Mouse (Mus musculus): ENCODE data around the gene Kcnc3. TPM values are rescaled to one million over a fixed set of nuclear protein-coding genes. Genes with fewer than 3 reads are reported as not detected.

The Kcnc3 gene
- polyA plus RNA-seq (2014; fragmentation: Nextera tagmentation; extraction: Ambion mirVana) = 0.18 and 0.26 TPM in 2 replicates

DNA sequence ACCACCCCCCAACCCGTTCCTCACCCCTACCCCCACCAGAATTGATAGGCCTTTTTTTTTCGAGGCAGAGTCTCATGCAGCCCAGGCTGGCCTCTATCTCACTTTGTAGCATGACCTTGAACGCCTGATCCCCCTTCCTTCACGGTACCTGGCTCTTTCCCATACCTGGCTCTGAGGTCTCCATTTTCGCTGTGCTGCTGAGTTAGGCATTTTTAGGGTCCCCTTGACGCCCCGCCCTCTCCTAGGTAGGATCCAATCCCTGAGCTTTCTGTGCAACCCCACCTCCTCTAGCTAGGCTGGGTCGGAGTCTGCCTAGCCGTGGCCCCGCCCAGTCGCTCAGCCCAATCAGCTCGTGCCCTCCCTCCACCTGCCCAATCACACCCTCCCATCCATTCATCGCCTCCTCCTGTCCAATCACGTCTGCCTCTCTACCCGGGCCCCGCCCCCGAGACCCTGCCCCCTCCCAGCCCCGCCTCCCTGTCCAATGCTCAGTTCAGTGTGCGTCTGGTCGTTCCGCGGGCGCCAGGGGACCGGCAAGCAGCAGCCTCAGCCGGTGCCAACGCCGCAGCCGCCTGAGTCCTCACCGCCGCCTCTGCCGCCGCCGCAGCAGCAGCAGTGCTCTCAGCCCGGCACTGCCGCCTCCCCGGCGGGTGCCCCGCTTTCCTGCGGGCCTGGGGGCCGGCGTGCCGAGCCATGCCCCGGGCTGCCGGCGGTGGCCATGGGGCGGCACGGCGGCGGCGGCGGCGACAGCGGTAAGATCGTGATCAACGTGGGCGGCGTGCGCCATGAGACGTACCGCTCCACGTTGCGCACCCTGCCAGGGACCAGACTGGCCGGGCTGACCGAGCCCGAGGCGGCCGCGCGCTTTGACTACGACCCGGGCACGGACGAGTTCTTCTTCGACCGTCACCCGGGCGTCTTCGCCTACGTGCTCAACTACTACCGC, at the start of gene Kcnc3:
Gene Kcnc3, plus strand, starts transcription at position 263 of the 946 bp plus-strand sequence.
- Histone ChIP-seq H3K36me3 (ENCODE audit: control insufficient read depth, insufficient read depth, low read length) (no peaks in the 10 kb centered on the region), H3K27me3 (ENCODE audit: control insufficient read depth, insufficient read depth, low read length) (peaks cover 76% of the 10 kb centered on the region), H3K4me1 (ENCODE audit: control insufficient read depth, insufficient read depth, low read length) (peaks cover 13% of the 10 kb centered on the region; the same call in 1 of the 2 replicates), H3K9me3 (ENCODE audit: control insufficient read depth, low read length) (no peaks in the 10 kb centered on the region), H3K4me2 (replicated peaks; ENCODE audit: low read depth, low read length) (peak within 1 kb of the TSS; percentile 99), H3K9ac (ENCODE audit: low read depth, low read length) (peak within 1 kb of the TSS; percentile 45; the same call in 1 of the 2 replicates), H3K4me3 (ENCODE audit: low read length) (peak within 1 kb of the TSS; percentile 57), H3K27ac (ENCODE audit: low read depth, low read length) (no peak within 1 kb of the TSS)
- peak; percentile 92 for ATAC-seq (ENCODE audit: low FRiP score, low TSS enrichment)
- under 1% methylated on average over 76 of the region's 80 CpGs for WGBS

DNA sequence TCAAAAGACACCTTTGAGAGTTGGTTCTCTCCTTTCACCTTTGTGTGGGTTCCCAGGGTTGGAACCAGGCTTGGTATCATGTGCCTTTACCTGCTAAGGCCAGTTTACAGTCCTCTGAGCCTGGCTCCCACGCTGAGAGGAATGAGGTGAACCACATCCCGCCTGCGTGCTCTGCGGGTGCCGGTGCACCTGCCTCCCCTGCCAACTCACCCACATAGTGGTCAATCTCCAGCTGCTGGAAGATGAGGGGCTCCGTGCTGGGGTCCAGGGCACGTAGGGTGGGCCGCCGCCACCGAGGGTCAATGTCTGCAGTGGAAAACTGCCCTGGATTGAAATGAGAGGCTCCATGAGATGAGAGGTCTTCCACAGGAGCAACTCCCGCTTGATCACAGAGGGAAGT, 47.9 kb upstream of the Kcnc3 start:
- Histone ChIP-seq H3K9ac (ENCODE audit: low read depth, low read length) (no peak overlapping the region), H3K4me2 (replicated peaks; ENCODE audit: low read depth, low read length) (no peak overlapping the region), H3K9me3 (ENCODE audit: control insufficient read depth, low read length) (no peaks in the 10 kb centered on the region), H3K4me1 (ENCODE audit: control insufficient read depth, insufficient read depth, low read length) (peaks cover 2% of the 10 kb centered on the region), H3K4me3 (ENCODE audit: low read length) (no peak overlapping the region), H3K27ac (ENCODE audit: low read depth, low read length) (no peak overlapping the region), H3K36me3 (ENCODE audit: control insufficient read depth, insufficient read depth, low read length) (peaks cover 53% of the 10 kb centered on the region), H3K27me3 (ENCODE audit: control insufficient read depth, insufficient read depth, low read length) (no peaks in the 10 kb centered on the region)
- WGBS = 94% methylated on average over 11 of the region's 11 CpGs
- no peak for ATAC-seq (ENCODE audit: low FRiP score, low TSS enrichment)

DNA sequence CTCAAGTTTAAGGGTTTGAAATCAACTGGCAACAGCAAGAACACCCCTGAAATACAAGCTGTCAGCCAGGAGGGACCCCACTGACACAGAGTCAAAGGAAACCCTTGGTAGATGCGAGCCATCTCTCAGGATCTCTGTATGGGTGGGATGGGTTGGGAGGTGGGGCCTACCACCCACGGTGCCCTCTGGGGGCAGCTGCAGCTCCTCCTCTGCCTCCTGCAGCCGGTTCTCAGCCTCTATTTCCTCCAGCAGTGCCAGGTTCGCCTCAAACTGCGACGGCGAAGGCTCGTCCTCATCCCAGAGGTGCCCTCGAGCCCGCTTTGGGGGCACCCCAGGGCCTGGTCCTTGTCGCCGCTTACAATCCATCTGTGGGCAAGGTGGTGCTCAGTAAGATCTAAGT, 47.4 kb upstream of the Kcnc3 start:
- no peak overlapping the region for H3K27ac ChIP-seq (ENCODE audit: low read depth, low read length)
- no peak for ATAC-seq (ENCODE audit: low FRiP score, low TSS enrichment)
- no peaks in the 10 kb centered on the region for H3K27me3 ChIP-seq (ENCODE audit: control insufficient read depth, insufficient read depth, low read length)
- WGBS = 83% methylated on average over 12 of the region's 12 CpGs
- H3K9me3 ChIP-seq (ENCODE audit: control insufficient read depth, low read length) = no peaks in the 10 kb centered on the region
- peaks cover 4% of the 10 kb centered on the region for H3K4me1 ChIP-seq (ENCODE audit: control insufficient read depth, insufficient read depth, low read length)
- no peak overlapping the region for H3K9ac ChIP-seq (ENCODE audit: low read depth, low read length)
- no peak overlapping the region for H3K4me3 ChIP-seq (ENCODE audit: low read length)
- no peak overlapping the region for H3K4me2 ChIP-seq (replicated peaks; ENCODE audit: low read depth, low read length)
- peaks cover 48% of the 10 kb centered on the region for H3K36me3 ChIP-seq (ENCODE audit: control insufficient read depth, insufficient read depth, low read length)

DNA sequence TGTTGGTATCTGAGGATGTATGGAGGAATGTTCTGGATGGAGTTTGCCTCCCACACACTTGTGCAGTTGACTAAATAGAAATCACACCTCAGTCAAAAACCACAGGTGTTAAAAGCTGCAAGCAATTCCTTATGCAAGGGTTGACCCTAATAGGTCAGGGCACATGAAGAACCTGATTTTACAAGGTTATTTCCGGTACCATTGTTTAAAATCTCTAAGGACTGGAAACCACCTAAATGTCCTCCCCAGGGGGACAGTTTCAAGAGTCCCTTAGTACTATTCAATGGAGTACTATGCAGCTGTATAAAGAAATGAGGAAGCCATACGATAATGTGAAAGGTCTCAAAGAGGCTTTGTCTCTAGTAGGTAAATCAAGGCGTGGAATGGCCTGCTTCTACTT, 44.2 kb upstream of the Kcnc3 start:
- ATAC-seq (ENCODE audit: low FRiP score, low TSS enrichment) = no peak
- H3K36me3 ChIP-seq (ENCODE audit: control insufficient read depth, insufficient read depth, low read length) = peaks cover 37% of the 10 kb centered on the region
- H3K4me1 ChIP-seq (ENCODE audit: control insufficient read depth, insufficient read depth, low read length) = peaks cover 4% of the 10 kb centered on the region
- H3K4me2 ChIP-seq (replicated peaks; ENCODE audit: low read depth, low read length) = no peak overlapping the region
- no peak overlapping the region for H3K27ac ChIP-seq (ENCODE audit: low read depth, low read length)
- no peaks in the 10 kb centered on the region for H3K9me3 ChIP-seq (ENCODE audit: control insufficient read depth, low read length)
- no peak overlapping the region for H3K4me3 ChIP-seq (ENCODE audit: low read length)
- H3K27me3 ChIP-seq (ENCODE audit: control insufficient read depth, insufficient read depth, low read length) = no peaks in the 10 kb centered on the region
- whole genome bisulfite sequencing = 93% methylated on average over 3 of the region's 3 CpGs
- no peak overlapping the region for H3K9ac ChIP-seq (ENCODE audit: low read depth, low read length)

DNA sequence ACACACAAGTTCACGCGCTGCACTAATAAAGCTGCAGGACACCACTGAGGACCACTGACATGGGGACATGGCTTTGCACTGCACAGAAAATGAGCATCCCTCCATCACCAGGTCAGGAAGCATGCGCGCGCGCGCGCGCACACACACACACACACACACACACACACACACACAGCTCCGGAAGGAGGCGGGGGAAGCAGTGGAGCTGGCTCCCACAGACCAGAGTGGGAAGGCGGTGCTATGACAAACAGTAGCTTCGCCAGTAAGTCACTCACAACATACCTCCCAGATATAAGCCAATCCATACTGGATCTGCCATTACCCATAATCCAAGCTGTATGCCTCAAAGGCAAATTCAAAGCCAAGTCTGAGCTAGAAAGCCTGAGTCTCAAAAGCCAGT, 43.4 kb upstream of the Kcnc3 start:
- peaks cover 4% of the 10 kb centered on the region for H3K4me1 ChIP-seq (ENCODE audit: control insufficient read depth, insufficient read depth, low read length)
- no peak overlapping the region; the same call in 1 of the 2 replicates for H3K9ac ChIP-seq (ENCODE audit: low read depth, low read length)
- no peaks in the 10 kb centered on the region for H3K27me3 ChIP-seq (ENCODE audit: control insufficient read depth, insufficient read depth, low read length)
- H3K9me3 ChIP-seq (ENCODE audit: control insufficient read depth, low read length) = no peaks in the 10 kb centered on the region
- H3K4me2 ChIP-seq (replicated peaks; ENCODE audit: low read depth, low read length) = peak overlapping the region; percentile 83; the same call in 1 of the 2 replicates
- H3K36me3 ChIP-seq (ENCODE audit: control insufficient read depth, insufficient read depth, low read length) = peaks cover 37% of the 10 kb centered on the region
- no peak overlapping the region for H3K27ac ChIP-seq (ENCODE audit: low read depth, low read length)
- H3K4me3 ChIP-seq (ENCODE audit: low read length) = no peak overlapping the region
- 94% methylated on average over 13 of the region's 13 CpGs for WGBS
- ATAC-seq (ENCODE audit: low FRiP score, low TSS enrichment) = no peak

DNA sequence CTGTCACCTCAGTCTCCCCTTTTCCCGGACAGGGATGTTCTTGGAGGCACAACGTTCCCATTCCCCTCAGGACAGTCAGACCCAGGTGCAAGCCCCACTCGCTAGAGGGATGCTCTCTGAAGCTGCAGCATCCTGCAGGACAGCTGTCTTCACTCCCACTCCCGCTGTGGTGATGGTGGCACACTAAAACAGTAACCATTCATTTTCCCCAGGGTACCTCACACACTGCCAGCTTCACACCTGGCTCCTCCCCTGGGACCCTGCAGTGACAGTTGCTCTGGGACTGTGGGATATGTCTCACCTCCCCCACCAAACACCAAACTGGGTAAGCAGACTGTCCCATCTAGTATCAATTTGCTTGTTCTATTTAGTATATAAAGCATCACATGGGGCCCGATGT, 42.7 kb upstream of the Kcnc3 start:
- Histone ChIP-seq H3K9me3 (ENCODE audit: control insufficient read depth, low read length) (no peaks in the 10 kb centered on the region), H3K4me2 (replicated peaks; ENCODE audit: low read depth, low read length) (peak overlapping the region; percentile 83), H3K4me3 (ENCODE audit: low read length) (peak overlapping the region; percentile 67), H3K9ac (ENCODE audit: low read depth, low read length) (peak overlapping the region; percentile 69), H3K4me1 (ENCODE audit: control insufficient read depth, insufficient read depth, low read length) (peaks cover 4% of the 10 kb centered on the region), H3K36me3 (ENCODE audit: control insufficient read depth, insufficient read depth, low read length) (peaks cover 31% of the 10 kb centered on the region), H3K27ac (ENCODE audit: low read depth, low read length) (no peak overlapping the region), H3K27me3 (ENCODE audit: control insufficient read depth, insufficient read depth, low read length) (no peaks in the 10 kb centered on the region)
- no peak for ATAC-seq (ENCODE audit: low FRiP score, low TSS enrichment)
- 11% methylated on average over 5 of the region's 5 CpGs for WGBS

DNA sequence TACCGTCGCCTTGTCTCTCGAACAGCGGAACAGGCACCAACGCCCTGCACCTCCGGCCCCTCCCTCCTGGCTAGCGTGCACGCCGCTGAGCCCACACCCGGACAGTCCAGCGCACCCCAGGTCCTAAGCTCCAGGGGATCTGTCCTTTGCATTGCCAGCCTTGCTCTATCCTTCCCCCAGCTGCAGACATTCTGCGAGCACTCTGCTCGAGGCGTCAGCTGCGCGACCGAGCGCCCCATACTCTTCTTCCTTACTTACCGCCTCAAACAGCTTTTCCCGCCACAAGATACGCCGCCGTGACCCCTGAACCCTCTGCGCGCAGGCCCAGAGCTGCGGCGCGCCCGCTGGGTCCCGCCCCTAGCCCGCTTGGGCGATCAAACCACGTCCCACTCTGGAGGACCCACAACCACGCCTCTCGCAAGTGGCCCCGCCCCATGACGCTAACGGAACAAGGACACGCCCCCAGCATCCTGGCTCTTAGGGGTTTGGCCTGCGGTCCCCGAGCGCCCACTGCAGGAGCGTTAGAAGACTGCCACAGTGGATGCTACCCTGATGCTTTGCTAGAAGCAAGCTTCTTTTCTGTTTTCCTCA, 41.9 kb upstream of the Kcnc3 start, which contains the start of gene Pold1:
Gene Pold1, minus strand, starts transcription at position 353 of the 591 bp plus-strand sequence.
- Histone ChIP-seq H3K27ac (ENCODE audit: low read depth, low read length) (peak within 1 kb of the TSS; percentile 66; the same call in 1 of the 2 replicates), H3K9me3 (ENCODE audit: control insufficient read depth, low read length) (no peaks in the 10 kb centered on the region), H3K4me2 (replicated peaks; ENCODE audit: low read depth, low read length) (peak within 1 kb of the TSS; percentile 83), H3K4me3 (ENCODE audit: low read length) (peak within 1 kb of the TSS; percentile 67), H3K4me1 (ENCODE audit: control insufficient read depth, insufficient read depth, low read length) (peaks cover 4% of the 10 kb centered on the region), H3K9ac (ENCODE audit: low read depth, low read length) (peak within 1 kb of the TSS; percentile 69), H3K36me3 (ENCODE audit: control insufficient read depth, insufficient read depth, low read length) (peaks cover 27% of the 10 kb centered on the region), H3K27me3 (ENCODE audit: control insufficient read depth, insufficient read depth, low read length) (no peaks in the 10 kb centered on the region)
- ATAC-seq (ENCODE audit: low FRiP score, low TSS enrichment) = peak; percentile 92
- WGBS = under 1% methylated on average over 43 of the region's 43 CpGs

DNA sequence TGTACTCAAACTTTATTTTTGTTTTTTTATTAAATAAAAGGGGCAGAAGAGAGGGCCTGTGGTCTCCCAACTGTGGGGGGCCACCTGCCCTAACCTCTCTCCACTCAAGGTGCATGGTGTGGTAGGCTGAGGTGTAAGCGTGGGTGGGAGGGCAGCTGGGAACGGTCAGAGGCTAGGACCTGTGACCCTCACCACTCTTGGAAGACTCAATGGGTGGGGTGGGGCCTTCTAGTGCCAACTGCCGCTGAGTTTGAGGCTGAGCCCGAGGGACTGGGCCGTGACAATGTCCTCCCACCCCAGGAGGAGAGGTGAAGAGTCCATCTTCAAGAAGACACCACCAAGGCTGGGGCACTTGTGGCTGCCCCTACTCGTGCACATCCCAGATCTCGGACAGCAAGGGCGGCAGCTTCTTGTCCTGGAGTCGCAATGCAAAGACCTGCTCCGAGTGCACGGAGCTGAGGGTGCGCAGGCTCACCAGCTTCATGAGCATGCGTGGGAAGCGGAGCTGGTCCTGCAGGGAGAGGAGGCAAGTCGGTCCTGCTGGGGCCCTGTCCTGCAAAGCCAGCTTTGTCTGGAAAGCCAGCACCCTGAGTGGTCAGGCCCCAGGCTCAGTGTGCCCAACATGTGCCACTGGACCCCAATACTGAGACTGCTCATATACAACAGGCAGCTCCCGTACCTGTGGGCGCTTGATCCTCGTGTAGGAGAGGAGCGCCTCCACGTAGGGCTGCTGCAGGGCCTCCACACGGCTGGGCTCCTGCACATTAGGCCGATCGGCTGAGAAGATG, 40.6 kb upstream of the Kcnc3 start:
- Histone ChIP-seq H3K4me1 (ENCODE audit: control insufficient read depth, insufficient read depth, low read length) (peaks cover 4% of the 10 kb centered on the region), H3K27ac (ENCODE audit: low read depth, low read length) (no peak overlapping the region), H3K4me3 (ENCODE audit: low read length) (no peak overlapping the region), H3K27me3 (ENCODE audit: control insufficient read depth, insufficient read depth, low read length) (no peaks in the 10 kb centered on the region), H3K9me3 (ENCODE audit: control insufficient read depth, low read length) (no peaks in the 10 kb centered on the region), H3K9ac (ENCODE audit: low read depth, low read length) (no peak overlapping the region), H3K36me3 (ENCODE audit: control insufficient read depth, insufficient read depth, low read length) (peaks cover 27% of the 10 kb centered on the region), H3K4me2 (replicated peaks; ENCODE audit: low read depth, low read length) (no peak overlapping the region)
- ATAC-seq (ENCODE audit: low FRiP score, low TSS enrichment) = no peak
- 93% methylated on average over 23 of the region's 23 CpGs for WGBS

Data from kidney, embryonic 14.5 days (tissue).